Mouse (Mus musculus) layer of hippocampus, adult 9-11 months (tissue): Measurements from ENCODE around the gene Senp6.
"Not testable (repeated sequence)": the region's sequence is repeated elsewhere in the genome, so short reads cannot be mapped to it uniquely, and the experiment has no call there.

Experiments used
- DNase-seq: peaks from one replicate; pipeline ENCODE4 v3.0.0; 2022

Gene Senp6

GRCm38 (mm10) chr9:80084429-80085092 is 17.9 kb downstream of the Senp6 start:
- DNase-seq: no peak

- no peak for DNase-seq
Measured at GRCm38 (mm10) chr9:80085665-80086064, 19.0 kb downstream of the Senp6 start.

GRCm38 (mm10) chr9:80086272-80086966 is 19.7 kb downstream of the Senp6 start:
- DNase-seq: not testable (repeated sequence)

- no peak for DNase-seq
Measured at GRCm38 (mm10) chr9:80089409-80089808, 22.7 kb downstream of the Senp6 start.

- DNase-seq: no peak
Measured at GRCm38 (mm10) chr9:80096325-80096724, 29.6 kb downstream of the Senp6 start.

GRCm38 (mm10) chr9:80145992-80146587 is 79.4 kb downstream of the Senp6 start:
- DNase-seq: no peak

GRCm38 (mm10) chr9:80149594-80149993 is 82.9 kb downstream of the Senp6 start:
- no peak for DNase-seq

GRCm38 (mm10) chr9:80155277-80155676 is 88.6 kb downstream of the Senp6 start:
- peak; percentile 74 for DNase-seq

- no peak for DNase-seq
Measured at GRCm38 (mm10) chr9:80156780-80157179, 90.1 kb downstream of the Senp6 start.

- no peak for DNase-seq
Measured at GRCm38 (mm10) chr9:80157840-80158465, 91.2 kb downstream of the Senp6 start.

GRCm38 (mm10) chr9:80158937-80159336 is 92.2 kb downstream of the Senp6 start:
- no peak for DNase-seq

GRCm38 (mm10) chr9:80161451-80161850 is 94.7 kb downstream of the Senp6 start:
- DNase-seq: no peak

GRCm38 (mm10) chr9:80163126-80163723 is 96.5 kb downstream of the Senp6 start:
- no peak for DNase-seq

GRCm38 (mm10) chr9:80164191-80164590 is 97.5 kb downstream of the Senp6 start:
- DNase-seq: no peak

- DNase-seq: peak; percentile 92
Measured at GRCm38 (mm10) chr9:80164611-80165474, 98.1 kb downstream of the Senp6 start, which contains the start of gene Myo6. TSS of gene Myo6 (plus strand) at chr9:80165031.

GRCm38 (mm10) chr9:80165690-80166089 is 99.0 kb downstream of the Senp6 start:
- no peak for DNase-seq

- no peak for DNase-seq
Measured at GRCm38 (mm10) chr9:80166425-80166824, 99.7 kb downstream of the Senp6 start.

GRCm38 (mm10) chr9:80167089-80167488 is 100.4 kb downstream of the Senp6 start:
- no peak for DNase-seq

- DNase-seq: peak; percentile 28
Measured at GRCm38 (mm10) chr9:80169551-80169950, 102.8 kb downstream of the Senp6 start.

- DNase-seq: no peak
Measured at GRCm38 (mm10) chr9:80171241-80171640, 104.5 kb downstream of the Senp6 start.

- DNase-seq: no peak
Measured at GRCm38 (mm10) chr9:80172396-80173222, 105.9 kb downstream of the Senp6 start.
